1 mouse cellular context compared by ENCODE assay signal in genomic region chr1:135097441-135097840, GRCm38 (mm10).
TF ChIP-seq lines count a peak whose summit lies in the region.

No protein-coding gene starts in this region.

TF ChIP-seq in CH12.LX, 34 proteins besides CTCF, POLR2A, EP300 and RAD21 (continued from another document):
- TF ChIP-seq ZMIZ1 (IDR thresholded peaks at IDR 0.05; ENCODE audit: low read depth, low read length): no peak
